Mouse (Mus musculus) c-Kit-positive CD71-negative TER-119-negative erythroid progenitor cells, embryonic 14.5 days (primary cell): ENCODE results near the gene Olfr452.

Source experiments
- DNase-seq: peaks from one replicate; pipeline ENCODE4 v3.0.0-alpha.2; 2013; ENCODE audit warnings: low read depth

Gene Olfr452

GRCm38 (mm10) chr6:42784793-42785192 is at the start of gene Olfr452:
Gene Olfr452, plus strand, starts transcription at chr6:42785093.
- DNase-seq = no peak

GRCm38 (mm10) chr6:42739071-42739470 is 45.8 kb upstream of the Olfr452 start, which contains the start of gene Olfr453:
Gene Olfr453, plus strand, starts transcription at chr6:42739371.
- DNase-seq = no peak

GRCm38 (mm10) chr6:42742303-42742702 is 42.6 kb upstream of the Olfr452 start:
- DNase-seq = no peak

- no peak for DNase-seq
These were observed 37.0 kb upstream of the Olfr452 start for GRCm38 (mm10) chr6:42747846-42748245.

DNA sequence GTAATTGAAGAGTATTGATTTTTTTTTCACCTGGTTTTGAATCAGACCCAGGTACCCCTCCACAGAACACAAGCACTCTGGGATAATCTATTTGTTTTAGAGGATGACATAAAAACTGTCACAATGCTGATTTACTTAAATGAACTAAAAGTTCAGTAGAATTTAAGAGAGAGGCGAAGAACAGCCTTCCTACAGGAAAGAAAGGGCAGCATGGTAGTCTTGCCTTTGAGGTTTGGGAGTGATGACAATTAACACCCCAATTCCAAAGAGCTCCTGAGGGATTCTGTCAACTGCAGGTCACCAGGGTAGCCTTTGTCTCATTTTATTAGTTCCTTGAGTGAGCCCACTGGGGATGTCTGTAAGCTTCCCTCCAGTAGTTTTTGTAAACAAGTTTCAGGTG is 28.8 kb upstream of the Olfr452 start, which contains the start of gene Olfr38:
TSS of gene Olfr38 (plus strand) at position 301 of the 400 bp plus-strand sequence.
- no peak for DNase-seq

- DNase-seq = no peak
These were observed 7.8 kb upstream of the Olfr452 start for GRCm38 (mm10) chr6:42777066-42777465.

- DNase-seq = no peak
These were observed 5.5 kb downstream of the Olfr452 start for GRCm38 (mm10) chr6:42790247-42790948.

- DNase-seq = no peak
These were observed 6.2 kb downstream of the Olfr452 start for GRCm38 (mm10) chr6:42790949-42791556.

- no peak for DNase-seq
These were observed 10.1 kb downstream of the Olfr452 start for GRCm38 (mm10) chr6:42794982-42795381.

- DNase-seq = no peak
These were observed 26.7 kb downstream of the Olfr452 start, which contains the start of gene Olfr450 for GRCm38 (mm10) chr6:42811639-42812038. Gene Olfr450, plus strand, starts transcription at chr6:42811939.

DNA sequence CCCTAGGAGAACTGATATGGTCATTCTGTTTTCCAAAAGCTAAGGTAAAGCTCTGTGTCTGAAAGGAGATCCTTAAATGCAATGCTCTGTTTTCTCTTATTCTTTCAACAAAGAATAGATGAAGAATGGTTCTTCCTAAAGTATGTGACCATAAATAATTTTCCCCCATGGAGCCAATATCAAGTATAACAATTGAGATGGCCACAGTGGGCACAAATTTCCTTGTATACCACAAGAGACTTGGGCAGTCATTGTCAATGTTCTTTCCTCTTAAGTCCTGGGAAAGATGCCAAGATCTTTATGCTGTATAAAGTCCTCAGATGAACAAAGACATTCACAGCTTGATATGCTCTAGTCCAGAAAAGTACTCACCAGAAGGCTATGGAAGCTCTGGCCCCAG is 49.2 kb downstream of the Olfr452 start, which contains the start of gene Olfr449:
TSS of gene Olfr449 (plus strand) at position 301 of the 400 bp plus-strand sequence.
- no peak for DNase-seq
